Mouse (Mus musculus) Patski (cell line): ENCODE results near the gene Col11a2. TPM values are rescaled to one million over a fixed set of nuclear protein-coding genes. Genes with fewer than 3 reads are reported as not detected.

Experiments used
- ATAC-seq: fragments of 100-300 bp; one replicate; pipeline ENCODE4 v1.8.0; 2021
- CTCF ChIA-PET: fragments of 350-600 bp; sonication (Branson Sonifier 250); formaldehyde crosslinking; loops from one replicate; lab custom pipeline; 2022; ENCODE audit warnings: inconsistent platforms; lab: Charles Lee
- POLR2A ChIA-PET: fragments of 350-600 bp; sonication (Branson Sonifier 250); formaldehyde crosslinking; loops from one replicate; lab custom pipeline; 2022; ENCODE audit warnings: antibody characterized with exemption, inconsistent platforms; lab: Charles Lee
- DNase-seq: peaks from one replicate; pipeline ENCODE4 v3.0.0-alpha.2; 2011; ENCODE audit warnings: low read depth, low spot score
- H3K27me3 ChIP-seq: fragments of 371-371 bp; one replicate; pipeline ENCODE4 v1.5.1; 2021
- CTCF ChIP-seq: fragments of 100-300 bp; IDR thresholded peaks from one replicate; pipeline ENCODE4 v1.5.1; 2021
- in situ Hi-C: fragments of 300-500 bp; cut with MboI; formaldehyde crosslinking; loops from 3 replicates; pipeline ENCODE4 v1.11.1; 2018; ENCODE audit warnings: low pct_unique_long_range_greater_than_20kb, mixed read lengths
- polyA plus RNA-seq: library from polyadenylated mRNA; unstranded; gene quantifications from one replicate; pipeline ENCODE4 v1.2.3, GENCODE M21; 2021

Gene Col11a2
- polyA plus RNA-seq, 1 experiment from 2014 or later = 0.60 TPM

- POLR2A ChIA-PET = interaction anchor here (0.8 kb wide), 1 partner anchor 25 kb away, joined by 3 read pairs; no protein-coding TSS in a partner anchor
- no peaks in the 10 kb centered on the region for H3K27me3 ChIP-seq
- DNase-seq (no peak), ATAC-seq (no peak)
- no peak for TF ChIP-seq CTCF
- CTCF ChIA-PET = interaction anchor here (0.6 to 3.0 kb wide), 3 partner anchors 62 to 132 kb away, joined by 3 to 16 read pairs (median 6); no protein-coding TSS in a partner anchor
- in situ Hi-C loops = loop anchor here (5.0 to 25.0 kb wide), 2 partner anchors 64 to 1809 kb away; partner anchors contain the start of genes Atat1, Mrps18b and Ppp1r10
These were observed 63.6 kb downstream of the Col11a2 start for GRCm38 (mm10) chr17:34102831-34103230.

GRCm38 (mm10) chr17:34104804-34105203 lies 65.6 kb downstream of the Col11a2 start:
- in situ Hi-C loops = loop anchor here (5.0 to 25.0 kb wide), 2 partner anchors 62 to 1807 kb away; partner anchors contain the start of genes Atat1, Mrps18b and Ppp1r10
- TF ChIP-seq CTCF = no peak
- POLR2A ChIA-PET = interaction anchor here (1.9 kb wide), 1 partner anchor 12 kb away, joined by 9 read pairs; no protein-coding TSS in a partner anchor
- CTCF ChIA-PET = interaction anchor here (1.9 kb wide), 1 partner anchor 30 kb away, joined by 11 read pairs; no protein-coding TSS in a partner anchor
- DNase-seq (no peak), ATAC-seq (no peak)
- H3K27me3 ChIP-seq = no peaks in the 10 kb centered on the region

DNA sequence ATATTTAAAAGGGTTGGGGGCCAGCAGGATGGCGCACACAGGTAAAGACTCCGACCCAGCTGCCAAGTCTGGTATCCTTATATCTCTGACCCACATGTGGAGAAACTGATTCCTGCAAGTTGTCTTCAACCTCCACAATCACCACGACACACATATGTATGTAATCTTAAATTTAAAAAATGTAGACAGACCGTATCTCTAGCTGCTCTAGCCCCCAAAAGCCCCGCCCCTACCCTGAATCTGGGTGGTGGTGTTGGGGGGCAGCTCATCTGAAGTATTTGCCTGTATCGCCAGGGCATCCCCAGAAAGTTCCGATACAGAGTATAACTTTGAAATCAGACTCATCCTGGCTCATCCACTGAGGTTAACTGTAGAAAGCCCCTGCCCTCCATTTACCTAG lies 67.3 kb downstream of the Col11a2 start:
- DNase-seq (no peak), ATAC-seq (no peak)
- ChIA-PET CTCF (interaction anchor here (0.6 to 2.9 kb wide), 7 partner anchors 9 to 64 kb away, joined by 3 to 13 read pairs (median 3); no protein-coding TSS in a partner anchor), POLR2A (interaction anchor here (1.0 to 1.9 kb wide), 2 partner anchors 10 to 25 kb away, joined by 4 to 9 read pairs; no protein-coding TSS in a partner anchor)
- no peaks in the 10 kb centered on the region for H3K27me3 ChIP-seq
- in situ Hi-C loops = loop anchor here (25.0 kb wide), 1 partner anchor 1806 kb away; the partner anchor contains the start of genes Atat1, Mrps18b and Ppp1r10
- no peak for TF ChIP-seq CTCF

DNA sequence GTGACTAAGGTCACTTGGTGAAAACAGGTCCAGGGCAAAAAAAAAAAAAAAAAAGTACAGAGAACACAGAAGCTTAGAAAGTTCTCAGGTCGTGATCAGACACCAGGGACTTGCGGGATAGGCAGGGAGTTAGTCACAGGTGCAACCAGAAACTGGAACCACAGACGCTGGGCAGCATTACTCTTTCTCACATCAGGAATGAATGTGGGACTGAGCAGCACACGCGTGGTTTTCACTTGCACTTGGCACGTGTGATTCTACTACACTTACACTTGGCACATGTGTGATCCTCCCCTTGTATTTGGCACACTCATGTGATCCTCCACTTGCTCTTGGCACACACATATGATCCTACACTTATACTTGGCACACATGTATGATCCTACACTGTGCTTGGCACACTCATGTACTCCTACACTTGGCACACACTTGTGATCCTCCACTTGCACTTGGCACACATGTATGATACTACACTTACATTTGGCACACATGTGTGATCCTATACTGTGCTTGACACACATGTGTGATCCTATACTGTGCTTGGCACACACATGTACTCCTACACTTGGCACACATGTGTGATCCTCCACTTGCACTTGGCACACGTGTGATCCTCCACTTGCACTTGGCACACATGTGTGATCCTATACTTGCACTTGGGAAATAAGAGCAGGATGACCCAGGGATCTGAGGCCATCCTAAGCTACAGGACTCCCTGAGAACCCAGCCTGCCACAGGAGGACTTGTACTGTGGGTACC lies 68.1 kb downstream of the Col11a2 start:
- ChIA-PET POLR2A (interaction anchor here (0.7 to 1.0 kb wide), 2 partner anchors 24 to 26 kb away, joined by 4 read pairs; no protein-coding TSS in a partner anchor), CTCF (interaction anchor here (0.6 to 2.9 kb wide), 4 partner anchors 15 to 63 kb away, joined by 3 to 13 read pairs (median 4); no protein-coding TSS in a partner anchor)
- no peaks in the 10 kb centered on the region for H3K27me3 ChIP-seq
- in situ Hi-C loops = loop anchor here (25.0 kb wide), 1 partner anchor 1805 kb away; the partner anchor contains the start of genes Atat1, Mrps18b and Ppp1r10
- no peak for DNase-seq
- no peak for TF ChIP-seq CTCF
- ATAC-seq = no peak

DNA sequence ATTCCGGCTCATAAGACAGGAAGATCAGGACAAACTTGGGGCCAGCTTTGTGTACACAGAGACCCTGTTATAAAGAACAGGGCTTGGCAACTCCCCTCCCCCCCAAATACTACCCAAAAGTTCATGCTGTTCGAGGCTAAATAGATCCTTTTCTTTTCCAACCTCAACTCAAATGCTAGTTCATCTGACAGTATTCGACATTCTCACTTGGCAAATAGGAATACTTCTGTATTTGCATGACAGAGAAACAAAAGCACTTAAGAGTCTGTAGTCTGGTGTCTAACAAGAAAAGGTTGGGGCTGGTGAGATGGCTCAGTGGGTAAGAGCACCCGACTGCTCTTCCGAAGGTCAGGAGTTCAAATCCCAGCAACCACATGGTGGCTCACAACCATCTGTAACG lies 69.2 kb downstream of the Col11a2 start:
- in situ Hi-C loops = loop anchor here (25.0 kb wide), 1 partner anchor 1804 kb away; the partner anchor contains the start of genes Atat1, Mrps18b and Ppp1r10
- no peak for TF ChIP-seq CTCF

DNA sequence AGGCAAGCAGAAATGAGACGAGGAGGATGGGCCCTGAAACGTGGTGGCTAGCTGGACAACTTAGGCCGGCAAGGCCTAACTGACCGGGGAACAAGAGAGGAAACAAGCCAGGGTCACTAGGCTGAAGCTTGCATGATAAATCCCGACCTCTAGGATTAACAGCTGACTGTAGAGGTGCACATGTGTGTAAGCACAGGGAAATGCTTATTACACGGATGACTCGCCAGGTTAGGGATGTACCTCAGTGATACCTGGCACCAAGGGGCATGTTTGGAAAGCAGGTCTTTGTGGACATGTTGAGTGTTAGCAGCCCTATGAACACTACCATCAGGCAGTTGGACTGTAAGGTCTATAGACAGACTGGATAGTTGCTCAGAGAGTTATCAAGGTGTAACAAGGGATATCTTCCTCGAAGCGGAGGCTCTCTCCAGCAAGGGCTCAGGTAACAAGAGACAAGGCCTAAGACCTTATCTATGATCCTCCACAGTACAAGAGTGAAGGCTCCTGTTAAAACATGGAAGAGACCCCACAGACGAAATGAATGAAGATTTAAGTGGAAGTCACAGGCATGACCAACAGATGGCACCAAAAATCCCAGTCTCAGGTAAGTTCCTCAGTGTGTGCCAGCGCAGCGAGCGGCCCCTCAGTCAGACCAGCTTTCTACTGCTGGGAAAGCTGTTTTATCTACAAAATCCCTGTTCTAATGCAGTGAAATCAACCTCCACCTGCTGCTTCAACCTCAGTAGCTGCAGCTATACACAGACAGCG lies 70.0 kb downstream of the Col11a2 start:
- H3K27me3 ChIP-seq = no peaks in the 10 kb centered on the region
- in situ Hi-C loops = loop anchor here (25.0 kb wide), 1 partner anchor 1803 kb away; the partner anchor contains the start of genes Atat1, Mrps18b and Ppp1r10
- CTCF ChIA-PET = interaction anchor here (0.9 to 2.9 kb wide), 5 partner anchors 8 to 62 kb away, joined by 3 to 13 read pairs (median 5); partner anchors contain the start of gene H2-DMa
- POLR2A ChIA-PET = interaction anchor here (0.6 to 2.2 kb wide), 3 partner anchors 10 to 13 kb away, joined by 3 to 12 read pairs (median 3); partner anchors contain the start of gene H2-DMa
- ATAC-seq (no peak), DNase-seq (no peak)
- TF ChIP-seq CTCF = no peak

More for the DNA sequence above, 69.2 kb downstream of the Col11a2 start:
- no peak for ATAC-seq
- CTCF ChIA-PET = interaction anchor here (1.3 to 2.9 kb wide), 3 partner anchors 16 to 62 kb away, joined by 3 to 13 read pairs (median 5); no protein-coding TSS in a partner anchor
- no peak for DNase-seq
- POLR2A ChIA-PET = interaction anchor here (0.7 kb wide), 1 partner anchor 12 kb away, joined by 3 read pairs; no protein-coding TSS in a partner anchor
- H3K27me3 ChIP-seq = no peaks in the 10 kb centered on the region

DNA sequence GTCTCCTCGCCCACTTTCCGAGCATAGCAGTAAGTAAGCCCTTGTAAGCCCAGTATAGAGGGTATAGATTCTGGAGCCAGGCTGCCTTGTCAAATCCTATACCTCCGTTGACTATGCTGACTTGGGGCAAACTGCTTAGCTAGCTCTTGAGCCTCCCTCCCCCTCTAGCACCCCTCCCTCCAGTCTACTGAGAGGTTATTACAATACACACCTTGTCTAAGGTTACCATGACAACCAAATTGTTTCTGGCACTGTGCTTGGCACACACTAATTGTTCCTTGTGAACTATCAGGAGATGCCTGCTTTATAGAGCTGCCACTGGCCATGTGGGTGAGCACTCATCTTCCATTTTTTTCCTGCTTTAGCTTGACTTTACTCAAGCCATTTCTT lies 70.6 kb downstream of the Col11a2 start:
- DNase-seq (no peak), ATAC-seq (no peak)
- TF ChIP-seq CTCF = no peak
- in situ Hi-C loops = loop anchor here (25.0 kb wide), 1 partner anchor 1802 kb away; the partner anchor contains the start of genes Atat1, Mrps18b and Ppp1r10
- CTCF ChIA-PET = interaction anchor here (0.9 to 5.1 kb wide), 5 partner anchors 8 to 61 kb away, joined by 3 to 32 read pairs (median 5); partner anchors contain the start of gene H2-DMa
- no peaks in the 10 kb centered on the region for H3K27me3 ChIP-seq
- POLR2A ChIA-PET = interaction anchor here (0.6 to 2.2 kb wide), 2 partner anchors 9 to 12 kb away, joined by 3 to 12 read pairs; partner anchors contain the start of gene H2-DMa

GRCm38 (mm10) chr17:34110309-34110708 lies 71.1 kb downstream of the Col11a2 start:
- ChIA-PET CTCF (interaction anchor here (0.9 to 5.1 kb wide), 5 partner anchors 9 to 60 kb away, joined by 3 to 32 read pairs (median 4); partner anchors contain the start of gene H2-DMa), POLR2A (interaction anchor here (0.6 to 2.2 kb wide), 2 partner anchors 9 to 11 kb away, joined by 3 to 12 read pairs; partner anchors contain the start of gene H2-DMa)
- DNase-seq (no peak), ATAC-seq (no peak)
- H3K27me3 ChIP-seq = no peaks in the 10 kb centered on the region
- TF ChIP-seq CTCF = no peak
- in situ Hi-C loops = loop anchor here (25.0 kb wide), 1 partner anchor 1802 kb away; the partner anchor contains the start of genes Atat1, Mrps18b and Ppp1r10

DNA sequence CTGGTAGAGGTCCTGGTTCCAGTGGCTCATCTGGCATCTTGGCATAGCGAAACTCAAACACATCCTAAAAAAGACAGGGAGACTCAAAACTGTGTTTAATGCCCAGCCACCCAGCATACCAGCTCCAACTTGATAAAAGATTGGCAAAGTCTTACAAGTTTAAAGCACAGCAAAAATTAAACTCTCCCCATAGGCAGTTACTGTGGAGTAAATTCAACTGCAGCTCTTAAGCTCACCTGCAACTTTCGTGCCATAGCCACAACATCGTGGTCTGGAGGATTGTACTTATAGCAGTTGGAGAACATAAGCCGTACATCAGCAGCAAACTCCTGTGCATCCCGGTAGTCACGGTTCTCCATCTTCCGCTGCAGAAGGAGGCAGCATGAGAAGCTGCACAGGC lies 74.9 kb downstream of the Col11a2 start:
- ATAC-seq = no peak
- no peak for TF ChIP-seq CTCF
- in situ Hi-C loops = loop anchor here (25.0 kb wide), 1 partner anchor 1798 kb away; the partner anchor contains the start of genes Atat1, Mrps18b and Ppp1r10

More for the DNA sequence above, 74.9 kb downstream of the Col11a2 start:
- no peak for DNase-seq
- no peaks in the 10 kb centered on the region for H3K27me3 ChIP-seq
- CTCF ChIA-PET = interaction anchor here (0.9 to 5.1 kb wide), 2 partner anchors 15 to 20 kb away, joined by 3 to 32 read pairs; no protein-coding TSS in a partner anchor
- POLR2A ChIA-PET = interaction anchor here (1.0 kb wide), 1 partner anchor 56 kb away, joined by 3 read pairs; no protein-coding TSS in a partner anchor

Other genes with a start within 250 kb of the Col11a2 start
- 4.1 TPM for gene Kank3, start 228.9 kb upstream of the Col11a2 start, polyA plus RNA-seq
- gene Rps28, start 214.9 kb upstream of the Col11a2 start, polyA plus RNA-seq = 1,207 TPM
- 361 TPM for gene Ndufa7, start 214.9 kb upstream of the Col11a2 start, polyA plus RNA-seq
- gene Cd320, start 196.3 kb upstream of the Col11a2 start, polyA plus RNA-seq = 43.1 TPM
- gene Gm7029, start 165.6 kb upstream of the Col11a2 start, polyA plus RNA-seq = not detected
- 54.0 TPM for gene Kifc1, start 148.8 kb upstream of the Col11a2 start, polyA plus RNA-seq
- not detected for gene Platr17, start 134.3 kb upstream of the Col11a2 start, polyA plus RNA-seq
- gene Daxx, start 130.0 kb upstream of the Col11a2 start, polyA plus RNA-seq = 37.4 TPM
- gene Tapbp, start 123.5 kb upstream of the Col11a2 start, polyA plus RNA-seq = 155 TPM
- gene Zbtb22, start 123.5 kb upstream of the Col11a2 start, polyA plus RNA-seq = 30.7 TPM
- gene Rgl2, start 109.9 kb upstream of the Col11a2 start, polyA plus RNA-seq = 59.6 TPM
- gene Pfdn6, start 99.1 kb upstream of the Col11a2 start, polyA plus RNA-seq = 115 TPM
- 35.8 TPM for gene Wdr46, start 98.8 kb upstream of the Col11a2 start, polyA plus RNA-seq
- gene B3galt4, start 87.9 kb upstream of the Col11a2 start, polyA plus RNA-seq = 2.8 TPM
- gene Vps52, start 83.6 kb upstream of the Col11a2 start, polyA plus RNA-seq = 56.9 TPM
- 1,854 TPM for gene Rps18, start 83.4 kb upstream of the Col11a2 start, polyA plus RNA-seq
- gene H2-K1, start 39.1 kb upstream of the Col11a2 start, polyA plus RNA-seq = 79.5 TPM
- gene Ring1, start 14.8 kb upstream of the Col11a2 start, polyA plus RNA-seq = 31.1 TPM
- gene H2-Ke6, start 11.4 kb upstream of the Col11a2 start, polyA plus RNA-seq = 49.3 TPM
- gene Slc39a7, start 7.8 kb upstream of the Col11a2 start, polyA plus RNA-seq = 189 TPM
- gene Rxrb, start 7.6 kb upstream of the Col11a2 start, polyA plus RNA-seq = 57.1 TPM
- gene H2-Oa, start 52.9 kb downstream of the Col11a2 start, polyA plus RNA-seq = not detected
- 17.1 TPM for gene H2-DMa, start 80.1 kb downstream of the Col11a2 start, polyA plus RNA-seq
- gene Brd2, start 83.2 kb downstream of the Col11a2 start, polyA plus RNA-seq = 239 TPM
- 8.2 TPM for gene H2-DMb2, start 103.9 kb downstream of the Col11a2 start, polyA plus RNA-seq
- gene H2-DMb1, start 113.6 kb downstream of the Col11a2 start, polyA plus RNA-seq = 36.6 TPM
- 7.0 TPM for gene Tap1, start 148.1 kb downstream of the Col11a2 start, polyA plus RNA-seq
- gene Psmb9, start 148.3 kb downstream of the Col11a2 start, polyA plus RNA-seq = 1.3 TPM
- 18.7 TPM for gene Psmb8, start 158.3 kb downstream of the Col11a2 start, polyA plus RNA-seq
- gene Tap2, start 164.1 kb downstream of the Col11a2 start, polyA plus RNA-seq = 38.2 TPM
- gene H2-Ob, start 199.5 kb downstream of the Col11a2 start, polyA plus RNA-seq = not detected
- gene H2-Ab1, start 218.3 kb downstream of the Col11a2 start, polyA plus RNA-seq = 0.09 TPM
- gene H2-Aa, start 248.4 kb downstream of the Col11a2 start, polyA plus RNA-seq = not detected